Mouse (Mus musculus) heart, adult 2 months (tissue): Measurements from ENCODE around the gene Meig1.

Experiments
- CTCF ChIP-seq: fragments of 200-600 bp; IDR thresholded peaks from 2 replicates; pipeline ENCODE4 v1.8.1; 2022; ENCODE audit warnings: antibody characterized with exemption, mild to moderate bottlenecking, moderate library complexity
- POLR2A ChIP-seq: fragments of 200-500 bp; IDR thresholded peaks from 2 replicates; pipeline ENCODE4 v1.6.1; 2011; ENCODE audit warnings: mild to moderate bottlenecking, low read depth, low read length, control low read depth; ENCODE audit not compliant: insufficient read depth

GRCm38 (mm10) chr2:3415676-3416075, 6.8 kb downstream of the Meig1 start:
- no peak for TF ChIP-seq CTCF
- TF ChIP-seq POLR2A, result no peak
